Mouse (Mus musculus): ENCODE data around the gene Ngf.
A peak's percentile ranks its signal among the peaks of the same experiment; 100 is the strongest.

Ngf gene

DNA sequence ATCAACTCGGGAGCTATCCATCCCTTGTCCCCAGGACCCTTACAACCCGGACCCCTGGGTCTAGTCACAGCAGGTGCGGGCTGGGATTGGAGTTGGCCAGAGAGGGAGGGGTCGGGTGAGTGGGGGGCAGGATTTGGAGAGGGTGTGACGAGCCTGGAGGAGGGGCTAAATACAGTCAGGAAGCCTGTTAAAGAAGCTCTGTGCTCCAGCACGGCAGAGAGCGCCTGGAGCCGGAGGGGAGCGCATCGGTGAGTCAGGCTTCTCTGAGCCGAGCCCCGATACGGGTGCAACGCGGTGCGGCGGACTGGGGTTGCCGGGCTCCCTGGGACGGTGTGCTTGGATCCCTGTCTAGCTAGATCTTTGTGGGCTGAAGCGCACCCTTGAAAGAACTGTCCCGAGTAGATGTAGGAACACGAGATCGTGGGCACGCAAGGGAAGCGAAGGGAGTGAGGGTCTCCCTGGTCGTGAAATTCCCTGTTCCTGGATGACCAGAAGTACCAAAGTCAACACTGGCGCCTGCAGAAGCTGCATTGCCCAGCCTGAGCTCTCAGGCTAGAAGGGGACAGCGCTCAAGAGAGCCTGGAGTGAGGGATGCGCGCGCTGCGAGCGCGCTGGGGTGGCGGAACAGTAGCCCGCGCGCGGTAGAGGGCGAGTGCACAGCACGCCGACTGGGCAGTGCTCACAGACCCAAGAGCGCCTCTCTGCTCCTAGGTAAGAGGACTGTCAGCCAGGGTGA is at the start of gene Ngf:
Gene Ngf, plus strand, starts transcription at position 207 of the 736 bp plus-strand sequence.
- DNase-seq: no peak

- no peak for DNase-seq
Measured at GRCm38 (mm10) chr3:102445567-102445966, 24.2 kb upstream of the Ngf start.

GRCm38 (mm10) chr3:102446691-102447090 is 23.0 kb upstream of the Ngf start:
- DNase-seq: no peak

DNA sequence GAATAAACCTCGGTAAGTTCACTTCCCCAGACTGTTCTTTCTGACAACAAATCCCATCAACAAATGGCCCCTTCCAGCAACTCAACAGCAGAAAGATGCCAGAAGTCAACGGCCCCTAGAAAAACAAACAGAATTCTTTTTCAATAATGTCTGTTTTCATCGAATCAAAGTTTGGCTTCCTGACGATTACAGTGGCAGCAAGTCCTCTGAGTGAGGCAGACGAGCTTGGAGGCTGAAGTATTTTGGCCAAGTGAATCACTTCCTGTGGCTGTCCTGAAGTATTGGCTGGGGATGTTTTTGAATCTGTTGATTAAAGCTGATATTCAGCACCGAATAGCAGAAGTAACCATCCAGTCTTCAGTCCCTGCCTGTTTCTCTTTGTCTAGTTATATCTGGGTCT is 15.2 kb upstream of the Ngf start:
- no peak for DNase-seq

GRCm38 (mm10) chr3:102460528-102460927 is 9.2 kb upstream of the Ngf start:
- no peak for DNase-seq

- no peak for DNase-seq
Measured at GRCm38 (mm10) chr3:102460986-102461385, 8.7 kb upstream of the Ngf start.

DNA sequence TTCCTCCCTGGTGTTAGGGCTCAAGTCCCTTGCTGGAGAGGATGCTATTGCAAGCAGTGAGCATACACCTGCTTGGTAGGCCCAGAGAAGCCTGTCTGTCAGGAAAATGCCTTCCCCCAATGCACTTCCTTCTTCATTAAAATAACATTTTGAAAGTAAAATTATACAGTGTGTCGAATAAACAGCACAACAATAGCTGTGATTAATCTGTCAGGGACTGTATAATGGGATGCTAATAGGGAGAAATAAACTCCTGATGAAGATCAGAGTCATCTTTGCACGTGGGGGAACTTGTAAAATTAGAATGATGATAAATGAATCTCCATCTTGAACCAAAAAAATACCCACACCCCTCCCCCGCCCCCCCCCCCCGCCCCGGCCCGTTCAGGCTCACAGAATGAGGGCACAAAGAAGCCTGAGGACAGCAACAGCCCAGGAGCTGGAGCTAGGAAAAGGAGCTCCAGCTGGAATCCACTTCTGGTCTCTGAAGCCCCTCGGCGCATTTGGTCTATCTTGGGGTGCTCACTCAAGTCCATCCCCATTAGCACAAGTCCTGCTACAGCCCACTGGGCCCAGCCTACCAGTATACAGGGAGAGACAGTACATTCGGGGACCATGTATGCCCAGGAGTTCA is 6.9 kb upstream of the Ngf start:
- DNase-seq: no peak

- DNase-seq: no peak
Measured at GRCm38 (mm10) chr3:102463339-102463738, 6.4 kb upstream of the Ngf start.

- DNase-seq: peak in 1 of 2 experiments; percentile 9
Measured at GRCm38 (mm10) chr3:102466587-102466986, 3.1 kb upstream of the Ngf start.

- DNase-seq: no peak
Measured at GRCm38 (mm10) chr3:102467121-102467520, 2.6 kb upstream of the Ngf start.

GRCm38 (mm10) chr3:102471251-102471650 is 1.5 kb downstream of the Ngf start:
- DNase-seq: no peak

GRCm38 (mm10) chr3:102471799-102472198 is 2.1 kb downstream of the Ngf start:
- no peak for DNase-seq

- DNase-seq: no peak
Measured at GRCm38 (mm10) chr3:102474275-102475155, 4.8 kb downstream of the Ngf start.

DNA sequence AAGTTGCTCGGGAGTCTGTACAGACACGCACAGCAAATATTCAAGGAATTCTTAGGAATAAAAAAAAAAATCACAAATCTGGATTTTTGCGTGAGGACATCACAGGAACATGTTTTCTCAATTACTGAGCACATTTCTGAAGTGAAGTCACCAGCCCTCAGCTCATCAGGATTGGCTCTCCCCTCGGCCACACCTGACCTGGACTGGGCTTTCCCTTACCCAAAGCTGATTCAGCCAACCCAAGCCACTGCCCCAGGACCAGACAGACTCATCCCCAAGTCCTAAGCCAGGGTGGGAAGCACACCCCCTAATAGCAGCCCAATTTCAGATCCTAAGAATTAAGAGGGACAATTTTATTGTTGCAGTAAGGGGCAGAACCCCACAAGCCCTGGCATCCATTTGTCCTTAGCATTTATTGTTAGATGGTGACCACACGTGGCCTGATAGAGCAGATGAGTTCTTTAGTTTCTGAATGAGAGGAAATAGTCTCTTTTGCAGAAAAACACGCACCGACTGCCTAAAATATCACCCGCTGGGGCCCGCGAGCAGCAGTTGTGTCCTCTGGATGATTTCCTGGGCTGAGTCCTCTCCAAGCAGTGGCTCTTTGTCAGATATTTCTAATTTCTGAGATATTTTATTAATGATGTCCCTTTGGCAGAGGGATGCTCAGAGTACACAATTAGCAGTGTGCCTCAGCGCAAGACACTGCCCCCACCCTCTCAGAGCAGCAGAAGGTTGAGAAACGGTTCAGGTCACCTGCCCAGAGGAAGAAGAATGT is 8.4 kb downstream of the Ngf start:
- no peak for DNase-seq

DNA sequence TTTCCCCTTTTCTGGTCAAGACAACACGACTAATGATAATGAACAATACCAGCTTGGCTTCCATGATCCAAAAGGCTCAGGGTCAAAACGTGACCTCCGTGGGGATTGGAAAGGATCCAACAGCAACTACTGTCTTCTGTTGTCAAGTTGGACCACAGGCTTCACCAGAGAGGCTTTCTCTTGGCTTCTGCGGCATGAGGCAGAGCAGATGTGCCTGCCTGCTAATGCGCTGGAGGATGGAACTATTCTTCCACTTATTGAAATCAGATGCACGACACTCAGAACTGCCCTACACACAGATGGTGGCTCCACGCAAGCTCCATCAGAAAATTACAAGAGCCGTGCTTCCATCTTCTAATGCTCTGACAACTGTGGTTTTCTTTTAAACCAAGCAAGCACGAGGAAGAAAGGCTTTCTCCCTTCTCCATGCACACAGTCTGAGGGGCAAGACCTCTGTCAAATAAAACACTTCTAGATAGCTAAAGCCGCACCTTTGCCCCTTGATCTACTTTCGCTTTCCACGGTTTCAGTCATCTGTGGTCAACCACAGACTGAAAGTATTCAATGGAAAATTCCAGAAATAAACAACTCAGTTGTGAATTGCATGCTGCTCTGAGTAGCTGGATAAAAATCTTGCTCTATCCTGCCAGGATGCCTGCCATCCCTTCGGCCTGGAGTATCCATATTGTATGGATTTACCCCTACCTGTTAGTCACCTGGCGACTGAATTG is 20.8 kb downstream of the Ngf start:
- DNase-seq: no peak

GRCm38 (mm10) chr3:102498113-102498512 is 28.4 kb downstream of the Ngf start:
- no peak for DNase-seq

GRCm38 (mm10) chr3:102498931-102499330 is 29.2 kb downstream of the Ngf start:
- DNase-seq: no peak

- DNase-seq: no peak
Measured at GRCm38 (mm10) chr3:102500031-102500430, 30.3 kb downstream of the Ngf start.

DNA sequence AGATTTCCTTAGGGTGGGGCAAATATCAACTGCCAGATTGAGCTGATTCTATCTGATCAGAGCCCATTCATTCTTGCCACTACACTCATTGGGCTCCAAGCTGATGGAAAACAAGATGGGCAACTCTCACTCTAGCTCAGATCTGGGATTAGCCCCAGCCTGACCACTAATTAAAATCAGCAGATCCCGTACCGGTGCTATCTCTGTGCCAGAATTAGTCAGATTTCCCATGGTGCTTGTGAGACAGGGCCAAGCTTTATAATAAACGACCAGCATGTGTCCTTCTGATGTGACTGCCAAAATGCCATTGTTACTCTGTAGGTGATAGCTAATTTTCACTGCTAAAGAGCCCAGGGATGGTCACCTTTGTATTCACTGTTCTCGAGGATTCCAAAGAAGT is 31.5 kb downstream of the Ngf start:
- DNase-seq: no peak

DNA sequence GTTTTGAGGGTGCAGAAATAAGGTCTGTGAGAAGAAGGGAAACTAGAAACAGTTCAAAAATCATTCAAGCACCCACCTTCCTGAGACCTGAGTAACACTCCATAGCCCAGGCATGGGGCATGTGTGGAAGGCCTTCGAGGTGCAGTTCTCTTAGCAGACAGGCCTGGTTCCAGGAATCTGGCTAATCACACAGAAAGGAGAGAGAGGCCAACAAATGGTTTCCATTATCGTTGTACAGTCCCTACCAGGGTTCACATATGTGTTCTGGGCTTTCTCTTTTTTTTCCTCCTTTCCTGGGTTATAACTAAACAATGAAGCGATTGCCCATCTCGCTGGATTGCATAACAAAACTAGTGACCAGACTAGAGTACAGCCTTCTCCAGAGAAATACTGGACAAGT is 35.4 kb downstream of the Ngf start:
- no peak for DNase-seq

DNA sequence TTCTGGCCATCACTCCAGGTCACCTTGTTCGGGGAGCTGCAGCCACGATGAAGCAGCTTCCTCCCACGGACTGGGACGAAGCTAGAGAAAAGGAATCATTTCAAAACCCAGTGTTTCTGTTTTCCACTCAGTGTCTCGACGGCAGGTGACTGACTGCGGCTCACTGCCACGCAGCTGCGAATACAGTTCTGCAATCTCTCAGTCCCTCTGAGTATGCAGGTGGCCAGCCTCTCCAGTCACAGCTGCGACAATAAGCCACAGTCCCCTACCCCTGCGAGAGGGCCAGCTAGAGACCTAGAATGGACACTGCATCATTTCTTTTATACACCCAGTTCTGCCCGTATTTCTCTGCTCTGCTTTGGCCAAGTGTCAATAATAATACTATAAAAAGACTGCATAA is 36.3 kb downstream of the Ngf start:
- no peak for DNase-seq

DNA sequence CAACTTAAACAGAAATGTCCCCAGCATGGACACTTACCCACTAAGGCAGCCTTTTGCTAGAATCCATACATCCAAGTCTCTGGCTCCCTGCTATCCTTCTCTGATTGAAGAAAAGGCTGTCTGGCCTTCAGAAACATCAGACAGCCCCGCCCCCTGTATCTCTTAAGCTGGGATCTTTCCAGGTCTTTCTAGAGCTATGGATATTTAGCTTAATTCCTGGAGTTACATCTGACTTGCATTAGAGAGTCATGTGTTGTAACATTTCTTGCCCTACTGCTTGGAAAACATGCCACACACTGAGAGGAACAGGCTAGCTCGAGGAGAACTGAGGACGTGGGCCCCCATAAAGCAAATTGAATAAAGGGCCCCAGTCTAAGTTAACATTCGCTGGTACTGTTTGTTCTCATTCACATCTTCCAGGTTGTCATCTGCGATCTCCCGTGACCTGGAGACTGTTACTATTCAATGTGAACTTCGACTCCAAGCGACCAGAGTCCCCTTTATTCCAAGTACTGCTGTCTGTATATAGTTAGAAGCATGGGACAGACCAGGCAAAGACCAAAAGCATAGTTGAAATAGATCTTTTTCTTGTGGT is 38.0 kb downstream of the Ngf start:
- DNase-seq: no peak
